Mouse (Mus musculus) testis, postnatal 14 days (tissue): ENCODE measurements around the gene Tbx4.

ENCODE experiments used
- DNase-seq: peaks from one replicate; pipeline ENCODE4 v3.0.0; 2021; ENCODE audit warnings: low spot score

Gene Tbx4

GRCm38 (mm10) chr11:85885665-85886428, at the start of gene Tbx4:
Tbx4 (plus strand) TSS chr11:85886422.
- no peak for DNase-seq

- no peak for DNase-seq
These were observed 49.5 kb upstream of the Tbx4 start for GRCm38 (mm10) chr11:85836523-85837290.

GRCm38 (mm10) chr11:85837291-85837647, 49.0 kb upstream of the Tbx4 start:
- DNase-seq: no peak

GRCm38 (mm10) chr11:85837648-85838423, 48.4 kb upstream of the Tbx4 start:
- DNase-seq: no peak

GRCm38 (mm10) chr11:85838424-85839257, 47.6 kb upstream of the Tbx4 start:
- no peak for DNase-seq

- no peak for DNase-seq
These were observed 46.8 kb upstream of the Tbx4 start for GRCm38 (mm10) chr11:85839258-85840030.

GRCm38 (mm10) chr11:85840031-85840802, 46.0 kb upstream of the Tbx4 start:
- DNase-seq: no peak

- DNase-seq: no peak
These were observed 45.4 kb upstream of the Tbx4 start for GRCm38 (mm10) chr11:85840803-85841145.

- no peak for DNase-seq
These were observed 45.0 kb upstream of the Tbx4 start for GRCm38 (mm10) chr11:85841211-85841681.

- DNase-seq: peak; percentile 84
These were observed 44.2 kb upstream of the Tbx4 start for GRCm38 (mm10) chr11:85841980-85842379.

GRCm38 (mm10) chr11:85842596-85843346, 43.5 kb upstream of the Tbx4 start:
- DNase-seq: no peak

- peak; percentile 82 for DNase-seq
These were observed 42.9 kb upstream of the Tbx4 start for GRCm38 (mm10) chr11:85843347-85843692.

GRCm38 (mm10) chr11:85844144-85844965, 41.9 kb upstream of the Tbx4 start:
- DNase-seq: peak; percentile 84

GRCm38 (mm10) chr11:85844971-85845370, 41.3 kb upstream of the Tbx4 start:
- no peak for DNase-seq

- no peak for DNase-seq
These were observed 40.3 kb upstream of the Tbx4 start for GRCm38 (mm10) chr11:85845921-85846320.

GRCm38 (mm10) chr11:85846509-85846908, 39.7 kb upstream of the Tbx4 start:
- peak; percentile 46 for DNase-seq

- peak; percentile 74 for DNase-seq
These were observed 37.2 kb upstream of the Tbx4 start for GRCm38 (mm10) chr11:85849037-85849436.

GRCm38 (mm10) chr11:85850233-85850632, 36.0 kb upstream of the Tbx4 start, which contains the start of gene Gm11444:
Gm11444 (minus strand) TSS chr11:85850333.
- DNase-seq: no peak
